Comparison of ENCODE assay signal across 10 mouse cellular contexts in the genomic region with DNA sequence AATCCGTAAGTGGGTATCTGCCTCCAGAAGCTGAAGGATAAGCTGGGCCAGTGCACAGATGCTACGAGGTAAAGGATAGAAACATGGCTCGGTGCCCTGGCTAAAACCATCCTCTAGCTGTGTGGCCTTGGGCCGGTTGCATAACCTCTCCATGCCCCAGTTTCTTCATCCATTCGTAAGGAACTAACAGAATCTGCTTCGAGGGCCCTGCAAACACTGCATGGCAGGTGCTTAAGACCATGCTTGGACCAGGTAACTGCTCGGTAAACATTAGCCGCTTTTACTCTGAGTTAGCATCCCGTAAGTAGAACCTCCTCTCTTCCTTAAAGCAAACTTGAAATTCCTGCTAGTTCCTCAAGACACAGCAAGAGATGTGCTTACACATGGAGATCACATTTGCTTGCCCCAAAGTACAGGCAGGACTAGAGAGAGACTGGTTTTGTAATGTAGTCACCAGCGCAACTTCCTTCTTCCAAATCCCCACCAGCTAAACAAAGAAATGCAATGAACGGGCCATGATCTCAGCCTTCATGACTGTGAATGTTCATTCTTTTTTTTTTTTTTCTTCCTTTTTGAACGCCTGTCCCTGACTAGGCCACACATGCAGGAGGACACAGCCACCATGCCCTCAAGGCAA. TPM values are rescaled to one million over a fixed set of nuclear protein-coding genes. Genes with fewer than 3 reads are reported as not detected.
DNase-seq lines count a peak whose midpoint lies in the region; ATAC-seq and TF ChIP-seq lines count a peak whose summit lies in the region.
"Had no signal": no experiment of that assay in that cellular context is flagged by ENCODE, and none has a peak within 500 bp of the region (broad histone marks: within the 10 kb centered on the region; RNA-seq: fewer than 3 reads in every experiment).

No protein-coding gene starts in this region.

- 80% methylated on average over 12 of the region's 12 CpGs for WGBS in hindbrain, postnatal 0 days
- WGBS in hindbrain, embryonic 11.5 days: 90% methylated on average over 12 of the region's 12 CpGs
- WGBS in bone marrow, adult 2 months: 43% methylated on average over 12 of the region's 12 CpGs

- no peaks in the 10 kb centered on the region for H3K9me3 ChIP-seq in hindbrain, postnatal 0 days (ENCODE audit: low read length)
- no peaks in the 10 kb centered on the region for H3K9me3 ChIP-seq in hindbrain, embryonic 11.5 days (ENCODE audit: control insufficient read depth, low read length)
- H3K9me3 ChIP-seq: limb, embryonic 10.5 days had no signal

- H3K36me3 ChIP-seq in hindbrain, postnatal 0 days (ENCODE audit: insufficient read depth, low read length): no peaks in the 10 kb centered on the region
- H3K36me3 ChIP-seq in hindbrain, embryonic 11.5 days (ENCODE audit: control insufficient read depth, insufficient read depth, low read length): no peaks in the 10 kb centered on the region

- no peak for ATAC-seq in hindbrain, postnatal 0 days
- no peak for ATAC-seq in hindbrain, embryonic 11.5 days (ENCODE audit: low FRiP score)

- H3K27ac ChIP-seq in hindbrain, postnatal 0 days: peak overlapping the region; percentile 51; the same call in 1 of the 2 replicates
- H3K27ac ChIP-seq in hindbrain, embryonic 11.5 days (ENCODE audit: low read depth, low read length): no peak overlapping the region
- 0 out of 2 replicates have a peak overlapping the region, but pooled peaks have one; percentile 3 for H3K27ac ChIP-seq in bone marrow, adult 2 months (ENCODE audit: control insufficient read depth, insufficient read depth, low read depth, low read length, poor library complexity)
- H3K27ac ChIP-seq: limb, embryonic 10.5 days had no signal

- TF ChIP-seq CTCF in hindbrain, postnatal 0 days (IDR thresholded peaks at IDR 0.05; ENCODE audit: low read depth): no peak
- TF ChIP-seq CTCF in bone marrow, adult 2 months (IDR thresholded peaks at IDR 0.05; ENCODE audit: control insufficient read depth, insufficient read depth, low read length): no peak

- no peak overlapping the region for H3K9ac ChIP-seq in hindbrain, postnatal 0 days (replicated peaks; ENCODE audit: low read length)
- H3K9ac ChIP-seq in hindbrain, embryonic 11.5 days (ENCODE audit: low read depth, low read length): no peak overlapping the region

- H3K4me1 ChIP-seq in hindbrain, postnatal 0 days (ENCODE audit: insufficient read depth, low read length): peaks cover 30% of the 10 kb centered on the region
- H3K4me1 ChIP-seq in hindbrain, embryonic 11.5 days (replicated peaks; ENCODE audit: control insufficient read depth, insufficient read depth, low read length): no peaks in the 10 kb centered on the region
- H3K4me1 ChIP-seq in bone marrow, adult 2 months (ENCODE audit: control insufficient read depth, insufficient read depth, low read length): peaks cover 8% of the 10 kb centered on the region
- H3K4me1 ChIP-seq: limb, embryonic 10.5 days had no signal

- no peaks in the 10 kb centered on the region for H3K27me3 ChIP-seq in hindbrain, postnatal 0 days (ENCODE audit: insufficient read depth, low read length)
- H3K27me3 ChIP-seq in hindbrain, embryonic 11.5 days (ENCODE audit: control insufficient read depth, insufficient read depth, low read length): no peaks in the 10 kb centered on the region

- no peak for TF ChIP-seq POLR2A in bone marrow, adult 2 months (IDR thresholded peaks at IDR 0.05; ENCODE audit: borderline replicate concordance, control insufficient read depth, low read depth, low read length)

- H3K4me2 ChIP-seq in hindbrain, postnatal 0 days (ENCODE audit: low read depth, low read length): no peak overlapping the region
- no peak overlapping the region for H3K4me2 ChIP-seq in hindbrain, embryonic 11.5 days (replicated peaks; ENCODE audit: low read depth, low read length)

- no peak for DNase-seq in hindbrain, postnatal 0 days (ENCODE audit: low spot score)
- no peak for DNase-seq in hindbrain, embryonic 11.5 days (ENCODE audit: low spot score)
- DNase-seq in cerebellum, adult 9-10 months: peak; percentile 89
- DNase-seq in lung, postnatal 10 days: peak; percentile 47
- no peak for DNase-seq in thymus, postnatal 10 days (ENCODE audit: low spot score in 2 of 2)
- no peak for DNase-seq in spleen, postnatal 10 days (ENCODE audit: low spot score in 2 of 2)
- DNase-seq: right cerebral cortex, postnatal 14 days; thymus, postnatal 4 days had no signal

- H3K4me3 ChIP-seq in hindbrain, postnatal 0 days (ENCODE audit: low read length): no peak overlapping the region
- H3K4me3 ChIP-seq in hindbrain, embryonic 11.5 days (ENCODE audit: low read depth, low read length): no peak overlapping the region
- H3K4me3 ChIP-seq in bone marrow, adult 2 months (replicated peaks; ENCODE audit: control insufficient read depth, low read depth, low read length): no peak overlapping the region
- H3K4me3 ChIP-seq: limb, embryonic 10.5 days had no signal

RNA-seq across cellular contexts. Expression of gene Nuak1, which starts 28.0 kb away (rescaled TPM):
- total RNA-seq in hindbrain, postnatal 0 days (2014; rRNA removed): 22.7 and 23.3 TPM in 2 replicates
- 3.0 and 3.1 TPM in 2 replicates for polyA plus RNA-seq in hindbrain, postnatal 0 days (2015; fragmentation: Nextera tagmentation; extraction: Ambion mirVana)
- polyA plus RNA-seq in hindbrain, embryonic 11.5 days (2014; fragmentation: Nextera tagmentation; extraction: Ambion mirVana): 5.1 and 5.7 TPM in 2 replicates
- polyA plus RNA-seq in bone marrow, adult 2 months (2011; ENCODE audit: insufficient read depth, insufficient read length, low replicate concordance, missing spikeins): 2.1 and 4.0 TPM in 2 replicates

Comparison
In these comparisons a context has a peak if more than half of its experiments do, and no peak if none do; other contexts are left out.
1. DNase-seq: peak in cerebellum, adult 9-10 months (single experiment) and lung, postnatal 10 days (single experiment); none in hindbrain, postnatal 0 days (single experiment), hindbrain, embryonic 11.5 days (single experiment), thymus, postnatal 10 days (0 of 2) and spleen, postnatal 10 days (0 of 2).